Mouse (Mus musculus) embryo, embryonic 11 days (tissue): ENCODE measurements around the gene Cdc42ep4.

ENCODE experiments used
- DNase-seq: peaks from one replicate; pipeline ENCODE4 v3.0.0-alpha.2; 2015

Cdc42ep4 gene

GRCm38 (mm10) chr11:113681979-113682378 is 69.7 kb downstream of the Cdc42ep4 start:
- DNase-seq = no peak

DNA sequence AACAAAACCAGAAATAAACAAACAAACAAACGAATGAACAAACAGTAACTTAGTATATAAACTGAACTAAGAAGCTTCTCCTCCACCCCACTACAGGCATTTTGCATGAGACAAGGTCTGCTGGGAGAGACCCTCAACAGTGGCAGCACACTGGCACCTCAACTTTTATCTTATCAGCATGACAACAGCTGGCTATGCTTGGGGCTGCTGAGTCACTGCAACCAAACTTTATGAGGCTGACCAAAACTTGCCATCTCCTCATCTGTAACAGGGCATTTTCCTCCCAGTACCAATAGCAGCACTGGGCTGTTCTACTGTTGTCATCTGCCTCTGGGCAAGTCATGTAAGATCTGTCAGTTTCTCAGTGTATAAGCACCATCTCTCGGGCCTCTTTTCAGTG is 70.7 kb downstream of the Cdc42ep4 start:
- no peak for DNase-seq

DNA sequence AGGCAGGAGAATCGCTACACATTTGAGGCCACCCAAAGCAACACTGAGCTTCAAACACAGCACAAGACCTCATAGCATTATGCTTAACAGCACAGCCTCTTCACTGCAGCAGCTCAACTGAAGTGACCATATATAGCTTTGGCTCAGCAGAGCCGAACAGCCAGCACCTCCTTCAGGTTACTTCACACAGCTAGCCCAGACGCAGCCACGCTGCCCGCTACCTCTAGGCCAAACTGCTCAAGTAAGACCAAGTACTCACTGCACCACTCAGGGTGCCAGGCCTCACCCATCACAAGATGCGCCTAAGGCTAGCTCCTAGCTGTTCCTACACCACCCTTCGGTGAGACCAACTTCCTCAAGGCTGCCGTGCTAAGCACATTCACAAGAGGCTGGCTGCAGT is 73.3 kb downstream of the Cdc42ep4 start:
- no peak for DNase-seq

DNA sequence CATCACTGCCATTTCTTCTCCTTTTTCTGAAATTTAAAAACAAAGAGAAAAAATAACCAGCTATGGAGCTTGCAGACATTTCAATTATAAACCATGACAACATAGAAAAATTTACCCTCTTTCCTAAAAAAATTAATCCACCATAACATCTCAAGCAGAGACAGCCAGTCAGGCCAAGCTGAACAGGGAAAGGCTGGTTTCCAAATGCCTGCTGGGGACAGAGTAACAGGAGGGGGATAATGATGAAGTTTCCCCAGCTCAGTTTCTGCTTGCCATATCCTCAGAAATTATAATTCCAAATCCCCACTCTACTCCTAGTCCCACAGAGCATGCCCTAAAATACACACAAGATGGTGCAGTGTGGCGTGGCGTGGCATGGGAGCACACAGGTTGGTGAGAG is 74.3 kb downstream of the Cdc42ep4 start:
- no peak for DNase-seq
